Mouse (Mus musculus) heart, postnatal 36 days (tissue): ENCODE measurements at regions not wholly inside any gene's neighbourhood (a gene's known extent, or its start where the extent isn't known, plus 50 kb on each side); places are given as distances from the start of the nearest gene placed in this dataset.

Source experiments
- DNase-seq, 2 experiments: peaks; one replicate each; pipeline ENCODE4 v3.0.0; 2021 to 2022
- intact Hi-C: fragments of 180-260 bp; cut with DNase I; formaldehyde crosslinking; loops from one replicate; pipeline ENCODE4 v1.15.1; 2025

DNA sequence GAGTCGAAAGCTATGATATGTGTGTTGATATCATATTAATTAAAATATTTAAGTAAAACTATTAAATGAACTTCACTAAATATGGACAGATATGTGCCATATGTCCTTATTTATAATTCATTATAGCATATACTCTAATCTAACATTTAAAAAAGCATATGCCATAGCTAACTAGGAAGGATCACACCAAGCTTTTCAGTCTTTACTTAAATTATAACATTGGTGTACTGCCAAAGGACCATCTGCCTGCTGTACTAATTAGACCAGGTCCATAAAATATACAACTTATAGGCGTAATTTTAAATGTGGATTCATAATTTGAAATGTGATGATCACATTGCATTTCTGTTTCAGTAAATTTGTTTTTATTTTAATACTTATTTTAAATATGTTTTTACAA, 651.9 kb upstream of the Klhl1 start:
- intact Hi-C loops = no loop called here
- no peak for DNase-seq

DNA sequence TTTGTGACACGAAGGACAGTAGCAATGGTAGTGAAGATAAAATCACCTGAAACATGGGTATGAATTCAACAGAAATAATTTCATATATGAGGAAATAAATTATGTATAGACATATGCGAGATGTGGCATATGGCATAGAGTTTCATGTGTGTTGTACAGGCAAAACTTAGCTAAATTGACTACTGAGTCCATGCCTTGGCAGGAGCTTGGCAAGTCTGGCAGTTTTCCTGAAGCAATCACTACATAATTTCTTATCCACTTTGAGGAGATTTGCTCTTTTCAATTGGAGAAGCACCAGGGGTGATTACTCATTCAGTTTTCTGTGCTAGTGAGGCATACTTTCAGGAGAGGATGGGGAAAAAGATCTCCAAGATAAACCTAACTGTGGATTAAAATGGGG, 646.9 kb upstream of the Klhl1 start:
- intact Hi-C loops = no loop called here
- no peak for DNase-seq

DNA sequence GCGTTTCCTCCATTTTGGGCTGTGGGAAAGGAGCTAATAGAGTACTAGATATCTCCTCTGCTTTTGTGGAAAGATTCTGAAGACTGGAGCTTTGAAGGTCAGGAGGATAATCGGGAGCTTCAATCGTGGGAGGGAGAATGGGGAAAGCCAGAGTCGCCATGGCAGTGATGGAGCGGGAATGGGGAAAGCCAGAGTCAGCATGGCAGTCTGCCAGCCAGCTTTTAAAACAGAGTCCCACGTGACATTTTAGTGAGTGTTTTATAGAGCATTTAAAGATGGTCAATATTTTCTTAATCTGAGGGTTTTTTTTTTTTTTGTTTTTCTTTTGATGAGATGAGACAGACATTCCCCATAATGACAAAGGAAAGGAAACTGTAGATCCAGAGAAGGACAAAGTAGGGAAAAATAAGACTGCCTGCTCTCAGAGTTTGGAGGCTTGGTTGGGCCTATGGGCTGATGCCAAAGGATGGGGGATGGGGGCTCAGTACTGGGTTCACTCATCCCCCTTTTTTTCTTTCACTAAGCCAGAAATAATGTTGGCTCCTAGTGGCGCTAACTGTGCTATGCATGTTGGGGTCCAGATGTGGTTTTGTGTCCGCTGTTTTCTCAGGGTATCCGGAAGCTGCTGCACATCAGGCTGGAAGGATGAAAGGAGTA, 630.2 kb upstream of the Klhl1 start:
- DNase-seq = no peak
- intact Hi-C loops = no loop called here

DNA sequence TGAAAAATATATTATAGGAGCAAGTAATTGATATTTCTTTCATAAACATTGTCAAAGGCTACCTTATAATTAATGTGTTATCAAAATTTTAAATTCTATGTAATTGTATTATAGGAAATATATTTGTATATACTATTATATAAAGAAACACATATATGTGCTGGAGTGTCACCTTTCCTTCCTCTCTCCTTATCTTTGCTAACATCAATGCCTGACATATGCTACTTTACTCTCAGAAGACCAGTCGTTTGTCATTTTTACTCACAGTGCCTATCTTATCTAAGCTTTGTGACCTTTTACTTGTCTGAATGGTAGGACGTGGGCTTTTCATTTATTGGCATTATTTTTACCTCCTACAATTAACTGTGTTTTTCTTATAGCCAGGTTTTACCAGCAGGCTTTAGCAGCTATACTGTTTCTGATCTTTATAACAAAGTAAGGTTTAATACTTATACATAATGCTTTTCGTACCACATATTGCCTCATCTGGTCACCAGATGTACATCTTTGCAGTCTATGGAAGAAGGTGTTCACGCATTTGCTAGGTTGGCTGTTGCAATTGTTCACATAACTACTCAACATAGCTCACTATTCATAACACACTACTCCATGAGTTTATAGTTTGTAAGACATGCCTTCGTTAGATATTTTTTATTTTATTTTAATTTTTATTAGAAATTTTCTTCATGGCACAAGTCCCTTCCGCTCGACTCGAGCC, 597.2 kb upstream of the Klhl1 start:
- intact Hi-C loops = no loop called here
- DNase-seq = no peak

DNA sequence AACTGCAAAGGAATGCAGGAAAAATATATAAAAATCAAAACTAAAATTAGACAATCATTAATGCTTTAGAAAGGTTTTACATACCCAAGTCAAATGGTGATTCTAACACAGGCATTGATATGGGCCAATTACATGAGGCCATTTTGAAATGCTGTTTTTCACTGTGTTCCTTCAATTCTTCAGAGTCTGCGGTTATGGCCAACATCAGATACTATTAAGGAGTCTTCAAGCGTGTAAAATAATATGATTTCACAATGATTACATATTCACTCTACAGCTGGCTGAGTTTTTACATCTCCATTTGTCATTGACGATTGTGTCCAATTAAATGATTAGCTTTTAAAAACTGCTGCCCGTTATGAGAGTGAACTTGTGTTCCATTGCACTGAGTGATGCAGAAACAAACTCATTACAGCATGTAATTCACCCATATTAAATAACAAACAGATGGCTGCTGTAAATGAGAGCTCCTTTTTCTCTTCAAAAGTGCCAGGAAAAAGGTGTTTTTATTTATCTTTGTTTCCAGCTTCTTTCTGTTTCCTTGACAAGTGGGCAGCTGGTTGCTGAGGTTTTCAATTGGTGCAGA, 582.3 kb upstream of the Klhl1 start:
- DNase-seq = no peak
- intact Hi-C loops = no loop called here

DNA sequence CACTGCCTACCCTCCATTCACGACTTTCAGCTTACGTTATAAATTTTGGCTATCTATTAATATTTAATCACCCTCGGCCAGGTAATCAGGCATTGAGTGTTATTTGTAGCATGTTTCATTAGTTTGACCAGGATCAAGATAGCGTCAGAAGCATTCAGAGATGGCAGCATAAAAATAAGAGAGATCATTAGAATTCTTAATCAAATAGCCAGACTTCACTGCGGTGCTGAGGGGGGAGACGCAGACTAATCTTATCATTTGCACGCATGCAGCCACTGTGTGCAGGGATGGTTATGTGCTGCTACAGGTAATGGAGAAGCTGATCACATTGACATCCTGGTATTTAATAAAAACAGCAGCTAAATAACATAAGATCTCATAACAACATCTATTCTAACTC, 574.5 kb upstream of the Klhl1 start:
- intact Hi-C loops = no loop called here

DNA sequence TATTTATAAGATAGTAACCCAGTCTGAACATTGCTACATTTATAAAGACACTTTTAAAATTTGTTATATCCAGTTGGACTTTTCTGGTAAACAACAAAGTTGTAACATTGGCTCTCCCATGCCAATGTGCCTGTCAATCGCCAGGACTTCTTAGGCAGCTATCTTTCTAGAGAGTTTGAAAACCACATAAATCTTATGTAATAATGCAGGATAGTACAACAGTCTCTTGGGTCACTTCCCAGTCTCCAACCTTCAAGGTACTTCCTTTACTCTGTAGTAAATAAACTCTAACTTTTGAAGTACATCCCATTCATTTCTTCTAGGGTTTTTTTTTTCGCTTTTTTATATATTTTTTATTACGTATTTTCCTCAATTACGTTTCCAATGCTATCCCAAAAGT, 570.0 kb upstream of the Klhl1 start:
- intact Hi-C loops = no loop called here
- DNase-seq = no peak

More for the DNA sequence above, 574.5 kb upstream of the Klhl1 start:
- DNase-seq = no peak

DNA sequence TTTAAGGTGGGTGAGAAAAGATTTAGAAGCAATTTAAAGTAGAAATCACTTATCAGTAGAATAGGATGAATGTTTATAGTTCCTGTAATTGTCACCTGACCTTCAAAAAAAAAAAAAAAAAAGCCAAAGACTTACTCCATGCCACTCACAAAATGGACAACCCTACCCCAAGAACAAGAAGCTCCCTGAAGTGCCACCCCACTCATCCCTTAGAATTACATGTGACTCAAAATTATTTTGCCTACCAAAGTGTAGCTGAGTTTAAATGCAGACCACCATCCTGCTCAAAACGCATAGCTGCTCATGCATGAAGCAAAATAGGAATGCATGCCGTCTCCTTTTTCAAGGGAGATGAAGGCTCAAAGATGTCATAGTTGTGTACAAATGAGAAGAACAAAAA, 568.4 kb upstream of the Klhl1 start:
- DNase-seq = no peak
- intact Hi-C loops = no loop called here

DNA sequence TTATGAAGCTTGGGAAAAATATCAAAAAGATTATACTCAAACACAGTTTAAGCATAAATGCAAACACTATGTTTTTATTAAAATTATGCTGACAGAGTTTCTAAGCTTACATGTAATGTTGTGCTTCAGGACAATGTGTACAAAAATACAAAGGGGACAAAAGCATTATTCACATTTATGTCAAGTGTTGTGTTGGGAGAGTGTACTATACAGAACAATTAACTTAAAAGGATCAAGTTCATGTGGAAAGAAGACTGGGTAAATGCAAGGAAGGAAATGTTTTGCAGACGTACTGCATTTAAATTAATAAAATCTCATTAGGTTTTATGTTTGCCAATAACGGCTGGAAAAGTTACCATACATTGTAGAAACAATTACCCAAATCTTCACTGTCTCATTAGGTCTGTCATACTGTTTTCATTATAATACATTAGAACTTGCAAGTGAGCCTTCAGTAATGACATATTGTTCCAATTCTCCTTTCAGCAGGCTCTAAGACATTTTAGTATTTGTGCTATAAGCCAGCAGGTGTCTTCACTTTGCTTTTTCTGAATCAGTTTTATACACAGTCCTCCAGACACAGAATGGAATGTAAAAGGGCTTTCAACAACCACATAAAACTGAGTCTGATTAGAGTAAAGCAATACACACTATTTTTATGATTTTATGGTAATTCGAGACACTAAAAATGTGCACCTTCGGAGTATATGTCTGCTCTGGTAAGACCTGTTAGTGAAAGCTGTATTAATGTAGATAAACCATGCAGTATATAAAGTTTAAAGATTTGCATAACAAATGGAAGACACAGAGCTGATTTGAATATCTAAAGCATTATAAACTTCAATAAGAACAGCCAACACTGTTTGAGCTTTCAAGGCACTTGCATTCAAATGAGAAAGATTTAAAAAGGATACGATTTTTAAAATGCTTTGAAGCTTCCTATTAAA, 567.7 kb upstream of the Klhl1 start:
- intact Hi-C loops = no loop called here
- DNase-seq = no peak

DNA sequence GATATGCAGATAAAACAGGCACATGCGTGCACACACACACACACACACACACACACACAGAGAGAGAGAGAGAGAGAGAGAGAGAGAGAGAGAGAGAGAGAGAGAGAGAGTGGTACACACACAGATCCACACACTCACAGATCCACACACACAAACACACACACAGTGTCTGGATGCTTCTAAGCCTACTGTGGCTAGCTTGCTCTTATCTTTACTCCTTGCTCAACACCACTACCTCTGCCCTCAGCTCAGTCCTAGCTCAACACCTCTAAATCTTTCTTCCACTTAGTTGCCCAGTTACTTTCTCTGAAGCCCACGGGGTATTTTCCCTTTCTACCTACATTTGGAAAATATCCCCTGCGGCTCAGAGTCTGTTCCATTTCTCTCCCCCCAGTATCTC, 555.9 kb upstream of the Klhl1 start:
- DNase-seq = no peak

DNA sequence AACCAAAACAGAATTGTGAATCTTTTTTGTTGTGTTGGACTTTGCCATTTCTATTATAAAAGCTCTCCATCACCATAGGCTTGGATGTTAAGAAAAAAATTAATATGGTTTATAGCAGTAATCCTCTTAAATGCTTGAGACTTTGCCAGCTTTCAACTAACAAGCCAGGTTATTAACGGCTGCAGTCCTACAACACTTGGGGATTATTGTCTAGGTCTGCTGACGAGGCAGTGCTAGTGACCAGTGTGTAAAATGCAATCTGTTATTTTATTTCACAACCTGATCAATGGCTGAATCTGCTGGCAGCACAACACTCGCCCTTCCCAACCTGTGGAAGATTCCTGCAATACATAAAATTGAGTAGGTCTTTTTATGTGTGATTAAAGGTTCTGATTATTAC, 549.9 kb upstream of the Klhl1 start:
- DNase-seq = no peak
- intact Hi-C loops = no loop called here

More for the DNA sequence above, 555.9 kb upstream of the Klhl1 start:
- intact Hi-C loops = no loop called here

DNA sequence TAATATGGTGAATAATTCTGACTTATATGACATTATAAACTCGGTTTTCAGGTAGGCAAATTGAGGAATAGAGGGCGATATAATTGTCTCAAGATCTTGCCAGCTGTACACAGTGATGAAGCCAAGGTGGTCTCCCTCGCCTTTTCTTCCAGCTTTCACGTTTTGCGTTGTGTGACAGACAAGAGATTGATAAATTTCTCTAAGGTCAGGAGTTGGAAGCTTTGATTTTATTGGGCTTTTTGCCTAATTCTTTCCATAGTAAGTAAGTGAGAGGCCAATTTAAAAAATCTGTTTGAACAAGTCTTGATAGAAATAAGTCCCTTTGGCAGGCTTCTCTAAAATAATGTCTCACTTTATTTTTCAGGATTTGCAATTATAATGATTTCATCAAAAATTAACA, 549.4 kb upstream of the Klhl1 start:
- DNase-seq = no peak
- intact Hi-C loops = no loop called here

DNA sequence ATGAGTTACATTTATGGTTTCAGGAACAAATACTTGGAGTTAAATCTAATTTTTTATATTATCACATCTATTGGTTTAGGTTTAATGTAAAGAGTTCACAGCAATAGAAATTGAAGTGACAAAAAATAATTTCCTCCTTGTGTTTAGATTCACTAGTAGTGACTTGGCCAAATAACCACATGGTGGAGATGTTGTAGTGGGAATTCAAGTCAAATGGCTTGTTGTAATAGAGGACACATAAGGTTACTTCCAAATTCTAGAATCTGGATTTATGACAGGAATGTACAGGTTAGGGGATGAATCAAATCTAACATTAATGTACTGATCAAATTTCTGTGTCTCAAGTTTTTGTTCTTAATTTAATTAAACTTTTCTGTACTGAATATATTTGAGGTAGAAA, 526.4 kb upstream of the Klhl1 start:
- intact Hi-C loops = no loop called here
- DNase-seq = no peak

DNA sequence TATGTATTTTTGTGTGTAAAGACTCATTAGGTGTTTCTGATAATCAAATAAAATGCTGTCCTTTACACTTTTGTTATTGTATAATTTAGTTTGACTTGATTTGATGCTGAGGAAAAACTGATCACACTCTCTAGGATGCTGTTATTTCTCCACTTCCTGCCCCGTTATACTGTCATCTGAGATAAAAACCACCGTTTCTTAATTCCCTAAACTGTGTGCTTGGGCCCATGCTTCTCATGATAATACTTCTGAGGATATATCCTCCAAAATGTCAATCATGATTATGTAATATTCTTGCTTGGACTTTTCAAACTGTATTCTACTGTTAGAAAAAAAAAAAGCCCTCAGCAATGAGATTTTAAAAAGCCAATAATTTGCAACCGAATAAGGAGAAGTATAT, 520.9 kb upstream of the Klhl1 start:
- DNase-seq = no peak
- intact Hi-C loops = no loop called here

DNA sequence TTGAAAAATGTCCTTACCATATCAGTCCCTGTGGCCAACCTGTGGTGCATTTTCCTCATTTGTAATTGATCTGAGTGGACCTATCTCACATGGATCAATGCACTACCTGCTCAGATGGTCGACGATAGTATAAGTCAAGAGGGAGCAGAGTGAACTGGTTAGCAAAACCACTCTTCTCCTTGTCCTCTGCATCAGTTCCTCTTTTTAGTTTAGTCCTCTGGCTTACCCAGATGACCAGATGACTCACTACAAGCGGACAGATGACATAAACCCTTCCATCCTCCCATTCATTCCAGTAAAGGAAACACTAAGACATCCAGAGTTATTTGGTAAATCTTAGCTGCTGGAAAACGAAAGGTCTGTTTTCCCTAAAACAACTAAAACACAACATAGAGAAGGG, 509.6 kb upstream of the Klhl1 start:
- intact Hi-C loops = no loop called here
- DNase-seq = no peak

DNA sequence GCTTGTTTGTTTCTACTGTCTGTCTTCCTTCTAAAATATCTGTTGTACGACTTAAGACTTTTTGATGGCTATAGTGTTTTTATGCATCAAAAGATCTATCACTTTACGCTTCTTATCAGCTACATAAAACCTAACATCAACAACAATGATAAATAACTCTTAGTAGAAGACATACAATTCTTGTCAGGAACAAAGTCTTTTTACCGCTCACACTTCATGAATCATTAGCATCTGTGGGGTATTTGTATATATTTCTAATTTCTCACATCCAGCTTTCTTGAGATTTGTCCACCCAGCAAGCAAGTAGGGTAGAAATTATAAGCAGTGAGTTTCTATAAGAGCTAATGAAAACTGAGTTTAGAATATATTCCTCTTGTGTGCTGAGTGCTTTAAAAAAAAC, 487.4 kb upstream of the Klhl1 start:
- intact Hi-C loops = no loop called here
- DNase-seq = no peak

DNA sequence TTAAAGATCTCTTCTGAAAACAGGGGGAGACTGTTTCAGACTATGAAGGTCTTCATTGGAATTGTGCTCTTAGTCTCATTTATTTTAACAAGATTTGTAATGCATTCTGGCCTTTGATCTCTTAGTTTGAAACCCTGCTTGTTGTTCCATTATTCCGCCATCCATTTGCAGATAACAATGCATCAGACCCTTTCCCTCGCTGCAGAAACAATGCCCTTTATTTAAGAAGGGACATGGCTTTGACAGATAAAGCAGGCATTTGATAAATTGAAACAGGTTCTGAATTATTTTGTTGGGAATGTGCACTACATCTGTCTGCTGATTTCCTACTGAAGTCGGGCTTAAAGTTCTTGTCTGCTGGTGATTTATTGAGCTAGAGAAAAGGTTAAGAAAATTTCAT, 476.2 kb upstream of the Klhl1 start:
- intact Hi-C loops = no loop called here

DNA sequence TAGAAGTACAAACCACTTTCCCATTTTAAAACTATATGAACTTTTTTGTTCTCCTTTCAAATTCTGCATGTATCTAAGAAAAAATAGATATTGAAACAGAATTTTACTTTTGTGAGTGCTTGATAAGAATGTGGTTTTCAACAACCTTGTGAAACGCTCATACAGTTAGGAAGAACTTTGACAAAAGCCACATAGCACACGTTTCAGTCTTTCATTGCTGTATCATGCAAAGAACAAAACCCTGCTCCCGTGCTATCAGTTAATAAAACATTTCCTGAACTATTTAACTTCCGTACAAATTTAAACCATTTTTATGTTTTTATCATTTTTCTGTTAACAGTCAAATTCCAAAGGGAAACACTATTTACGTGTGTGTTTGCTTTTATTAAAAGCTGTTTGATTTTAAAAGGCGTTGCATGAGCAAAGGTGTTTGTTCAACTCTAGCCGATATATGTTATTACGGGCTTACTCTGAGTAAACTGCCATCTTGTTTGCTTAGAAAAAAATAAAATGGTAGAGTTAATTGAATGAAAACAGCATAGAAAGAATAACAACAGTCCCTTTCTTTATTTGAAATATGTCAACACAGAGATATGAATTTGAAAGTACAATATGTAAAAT, 471.8 kb upstream of the Klhl1 start:
- no peak for DNase-seq
- intact Hi-C loops = no loop called here

More for the DNA sequence above, 476.2 kb upstream of the Klhl1 start:
- no peak for DNase-seq

DNA sequence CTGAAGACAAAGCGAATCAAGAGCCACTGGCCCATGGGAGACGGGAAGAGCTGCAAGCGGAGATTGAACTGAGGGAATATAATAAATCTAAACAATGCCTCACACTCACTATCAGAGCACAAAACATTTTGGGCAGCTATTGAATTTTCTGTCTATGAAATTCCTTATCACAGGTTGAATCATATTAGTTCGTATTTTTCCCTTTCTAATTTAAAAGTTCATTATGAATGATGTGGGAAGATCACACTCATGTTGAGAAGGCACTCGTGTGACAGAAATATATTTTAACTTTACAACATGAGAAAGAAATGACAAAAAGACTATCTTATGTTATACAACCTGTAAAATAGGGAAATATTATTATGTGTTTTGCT, 444.2 kb upstream of the Klhl1 start:
- no peak for DNase-seq
- intact Hi-C loops = no loop called here

DNA sequence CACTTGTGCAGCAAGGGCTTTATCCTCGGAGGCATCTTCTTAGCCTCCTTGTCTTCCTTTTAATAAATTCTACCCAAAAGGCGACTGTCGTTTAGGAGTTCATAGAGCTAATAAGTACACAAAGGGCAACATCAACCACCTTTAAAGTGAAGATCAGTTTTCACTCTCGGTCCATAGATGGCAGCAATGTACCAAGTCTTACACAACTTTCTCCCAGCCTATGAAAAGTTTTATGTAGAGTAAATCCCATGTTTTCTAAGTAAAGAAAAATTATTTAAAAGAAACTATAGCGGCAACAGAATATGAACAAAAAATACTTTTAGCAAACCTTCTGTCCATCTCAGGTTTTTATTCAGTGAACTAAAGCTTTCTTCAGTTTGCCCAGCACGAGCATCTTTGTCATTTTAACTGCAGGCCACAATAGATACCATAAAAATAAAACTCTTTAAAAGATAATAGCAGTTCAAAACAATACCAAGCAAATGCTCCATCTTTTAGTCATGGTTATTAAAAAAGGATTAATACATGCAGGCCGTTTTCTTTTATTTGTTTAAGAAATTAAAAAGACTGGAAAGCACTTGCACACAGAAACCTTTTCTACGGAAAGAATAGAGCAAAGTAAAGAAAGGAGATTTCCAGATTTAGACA, 443.6 kb upstream of the Klhl1 start:
- intact Hi-C loops = no loop called here

More for the DNA sequence above, 443.6 kb upstream of the Klhl1 start:
- no peak for DNase-seq
